Mouse (Mus musculus): ENCODE data around the gene Hemk1. TPM values are rescaled to one million over a fixed set of nuclear protein-coding genes. Genes with fewer than 3 reads are reported as not detected.

Hemk1 gene
- total RNA-seq, 2 experiments from 2014 or later, result 18.6 to 21.5 TPM

- TF ChIP-seq CTCF (IDR thresholded peaks at IDR 0.05), result no peak
- H3K27ac ChIP-seq, result no peak overlapping the region
- no peak overlapping the region for H3K4me3 ChIP-seq
- intact Hi-C loops (cut with DNase I), result no loop called here
- no peak for DNase-seq (ENCODE audit: extremely low spot score in 1 of 2, low spot score in 2 of 2)
These were observed 32.3 kb downstream of the Hemk1 start for GRCm38 (mm10) chr9:107305601-107306542.

DNA sequence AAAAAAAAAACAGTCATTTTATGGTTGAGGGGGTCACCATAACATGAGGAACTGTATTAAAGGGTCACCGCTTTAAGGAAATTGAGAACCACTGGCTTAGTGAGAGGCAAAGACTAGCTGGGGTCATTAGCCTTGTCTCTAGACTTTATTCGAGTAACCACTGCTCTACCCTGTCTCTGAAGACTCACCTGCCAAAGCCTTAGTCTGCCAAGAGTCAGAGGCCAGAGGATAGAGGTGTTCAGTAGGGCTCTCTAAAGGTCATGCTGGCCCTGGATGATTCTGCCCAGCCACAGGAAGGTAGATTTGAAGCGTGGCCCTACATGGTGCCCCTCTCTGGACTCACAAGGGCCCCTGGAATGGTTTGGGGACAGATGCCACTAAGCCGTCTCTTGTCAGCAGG is 33.1 kb downstream of the Hemk1 start:
- Histone ChIP-seq H3K4me3 (no peak overlapping the region), H3K27ac (no peak overlapping the region)
- TF ChIP-seq CTCF (IDR thresholded peaks at IDR 0.05), result no peak
- intact Hi-C loops (cut with DNase I), result no loop called here
- DNase-seq (ENCODE audit: extremely low spot score in 1 of 2, low spot score in 2 of 2), result no peak

GRCm38 (mm10) chr9:107304383-107304782 is 33.8 kb downstream of the Hemk1 start:
- no peak overlapping the region for H3K4me3 ChIP-seq
- no peak for DNase-seq (ENCODE audit: extremely low spot score in 1 of 2, low spot score in 2 of 2)
- no peak for TF ChIP-seq CTCF (IDR thresholded peaks at IDR 0.05)
- intact Hi-C loops (cut with DNase I), result no loop called here
- no peak overlapping the region for H3K27ac ChIP-seq

GRCm38 (mm10) chr9:107303900-107304299 is 34.2 kb downstream of the Hemk1 start:
- Histone ChIP-seq H3K27ac (no peak overlapping the region), H3K4me3 (no peak overlapping the region)
- no peak for TF ChIP-seq CTCF (IDR thresholded peaks at IDR 0.05)
- intact Hi-C loops (cut with DNase I), result no loop called here
- no peak for DNase-seq (ENCODE audit: extremely low spot score in 1 of 2, low spot score in 2 of 2)

DNA sequence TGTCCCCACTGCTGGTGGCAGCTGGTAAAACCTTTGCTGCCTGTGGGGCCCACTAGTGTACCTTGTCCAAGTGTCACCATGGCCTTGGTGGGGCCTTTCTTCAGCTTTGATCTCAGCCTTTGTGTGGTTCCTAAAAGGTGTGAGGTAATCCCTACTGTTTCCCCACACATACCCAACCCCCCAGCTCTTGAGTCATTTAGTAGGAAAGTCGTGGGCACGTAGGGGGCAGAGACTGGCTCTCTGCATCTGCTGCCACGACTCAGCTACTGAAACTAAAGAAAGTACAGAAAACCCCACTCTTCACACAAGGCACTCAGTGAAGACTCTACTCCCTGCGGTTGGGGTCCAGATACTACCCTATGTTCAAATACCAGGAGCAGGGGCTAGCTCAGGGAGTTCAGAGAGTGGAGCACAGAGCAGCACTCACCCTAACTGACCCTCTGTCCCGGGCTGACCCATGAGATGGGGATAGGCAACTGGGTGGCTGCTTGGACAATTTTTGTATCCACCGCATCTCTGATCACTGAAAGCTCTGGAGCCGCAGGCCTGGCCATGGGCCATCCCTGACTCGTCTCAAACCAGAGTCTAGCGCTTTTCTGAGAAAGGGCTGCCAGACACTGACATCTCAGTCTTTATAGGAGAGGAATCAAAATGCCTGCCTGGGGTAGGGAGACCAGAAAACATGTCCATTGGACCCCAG is 34.9 kb downstream of the Hemk1 start:
- no peak for TF ChIP-seq CTCF (IDR thresholded peaks at IDR 0.05)
- intact Hi-C loops (cut with DNase I), result no loop called here
- Histone ChIP-seq H3K27ac (no peak overlapping the region), H3K4me3 (no peak overlapping the region)
- no peak for DNase-seq (ENCODE audit: extremely low spot score in 1 of 2, low spot score in 2 of 2)

DNA sequence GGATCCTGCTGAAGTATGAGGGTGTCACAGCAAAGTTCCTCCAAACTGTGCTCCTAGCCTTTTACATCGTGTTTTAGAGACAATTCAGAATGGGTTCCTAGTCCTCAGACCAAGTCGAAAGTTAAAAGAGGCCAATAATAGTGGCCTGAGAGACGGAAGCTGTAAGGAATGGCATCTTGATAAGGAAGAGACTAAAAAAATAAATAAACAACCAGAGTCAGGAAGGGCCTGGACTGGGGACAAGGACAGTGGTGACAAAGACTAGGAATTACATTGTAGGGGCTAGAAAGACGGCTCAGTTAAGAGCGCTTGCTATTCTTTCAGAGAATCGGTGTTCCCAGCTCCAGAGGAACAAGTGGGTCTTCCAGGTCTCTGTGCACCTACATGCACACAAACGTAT is 35.6 kb downstream of the Hemk1 start:
- H3K4me3 ChIP-seq, result no peak overlapping the region
- TF ChIP-seq CTCF (IDR thresholded peaks at IDR 0.05), result no peak
- H3K27ac ChIP-seq, result no peak overlapping the region
- no peak for DNase-seq (ENCODE audit: extremely low spot score in 1 of 2, low spot score in 2 of 2)
- intact Hi-C loops (cut with DNase I), result no loop called here

GRCm38 (mm10) chr9:107301554-107302331 is 36.4 kb downstream of the Hemk1 start:
- no peak overlapping the region for H3K27ac ChIP-seq
- no peak overlapping the region for H3K4me3 ChIP-seq
- intact Hi-C loops (cut with DNase I), result no loop called here
- DNase-seq (ENCODE audit: extremely low spot score in 1 of 2, low spot score in 2 of 2), result no peak
- TF ChIP-seq CTCF (IDR thresholded peaks at IDR 0.05), result no peak

- TF ChIP-seq CTCF (IDR thresholded peaks at IDR 0.05), result no peak
- DNase-seq (ENCODE audit: extremely low spot score in 1 of 2, low spot score in 2 of 2), result no peak
- intact Hi-C loops (cut with DNase I), result no loop called here
- H3K27ac ChIP-seq, result no peak overlapping the region
- no peak overlapping the region for H3K4me3 ChIP-seq
These were observed 37.8 kb downstream of the Hemk1 start for GRCm38 (mm10) chr9:107300224-107300973.

- H3K27ac ChIP-seq, result no peak overlapping the region
- no peak for TF ChIP-seq CTCF (IDR thresholded peaks at IDR 0.05)
- DNase-seq (ENCODE audit: extremely low spot score in 1 of 2, low spot score in 2 of 2), result no peak
- intact Hi-C loops (cut with DNase I), result loop anchor here (10.0 kb wide), 1 partner anchor 615 kb away; the partner anchor contains the start of gene Tex264
- H3K4me3 ChIP-seq, result no peak overlapping the region
These were observed 38.4 kb downstream of the Hemk1 start for GRCm38 (mm10) chr9:107299783-107300182.

GRCm38 (mm10) chr9:107298876-107299275 is 39.3 kb downstream of the Hemk1 start:
- no peak overlapping the region for H3K27ac ChIP-seq
- DNase-seq (ENCODE audit: extremely low spot score in 1 of 2, low spot score in 2 of 2), result no peak
- no peak; the same call in 1 of the 2 replicates for TF ChIP-seq CTCF (IDR thresholded peaks at IDR 0.05)
- no peak overlapping the region for H3K4me3 ChIP-seq
- intact Hi-C loops (cut with DNase I), result loop anchor here (10.0 kb wide), 1 partner anchor 614 kb away; the partner anchor contains the start of gene Tex264

All from left cerebral cortex, adult 2 months (tissue).